ENCODE assay signal across 9 mouse cellular contexts in the genomic region with DNA sequence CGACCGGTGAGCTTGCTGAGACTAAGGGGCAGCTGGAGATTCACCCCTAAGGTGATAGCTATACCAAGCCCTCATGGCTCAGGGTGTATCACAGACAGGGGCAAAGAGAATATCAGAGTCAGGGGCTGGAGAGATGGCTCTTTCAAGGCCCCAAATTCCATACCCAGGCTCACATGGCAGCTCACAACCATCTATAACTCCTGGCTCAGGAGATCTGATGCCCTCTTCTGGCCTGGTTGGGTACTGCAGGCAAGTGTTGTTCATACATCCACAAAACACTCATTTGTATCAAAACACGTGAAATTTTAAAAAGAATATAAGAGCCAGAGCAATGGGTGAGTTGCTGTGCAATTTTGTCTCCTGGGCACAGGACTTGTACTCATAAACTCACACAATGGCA. TPM values are rescaled to one million over a fixed set of nuclear protein-coding genes. Genes with fewer than 3 reads are reported as not detected.
A peak's percentile ranks its signal among the peaks of the same experiment; 100 is the strongest.
DNase-seq lines count a peak whose midpoint lies in the region; ATAC-seq and TF ChIP-seq lines count a peak whose summit lies in the region.
"Had no signal": no experiment of that assay in that cellular context is flagged by ENCODE, and none has a peak within 500 bp of the region (broad histone marks: within the 10 kb centered on the region; RNA-seq: fewer than 3 reads in every experiment).

No protein-coding gene starts in this region.

- no peak overlapping the region for H3K27ac ChIP-seq in liver, embryonic 11.5 days (ENCODE audit: low read depth, low read length)
- no peak overlapping the region for H3K27ac ChIP-seq in stomach, postnatal 0 days (replicated peaks)
- H3K27ac ChIP-seq: neural tube, embryonic 13.5 days had no signal

- no peaks in the 10 kb centered on the region for H3K9me3 ChIP-seq in liver, embryonic 11.5 days (ENCODE audit: control insufficient read depth, low read length)
- H3K9me3 ChIP-seq in stomach, postnatal 0 days (ENCODE audit: control insufficient read depth, low read length), result no peaks in the 10 kb centered on the region
- H3K9me3 ChIP-seq: neural tube, embryonic 13.5 days had no signal

- no peak for TF ChIP-seq EP300 in stomach, postnatal 0 days (optimal IDR thresholded peaks at IDR 0.05)

- TF ChIP-seq POLR2A in lung, adult 2 months (IDR thresholded peaks at IDR 0.05; ENCODE audit: borderline replicate concordance, extremely low read depth, low read depth, low read length), result no peak

- H3K4me3 ChIP-seq in lung, adult 2 months (replicated peaks; ENCODE audit: extremely low read depth, low read depth, low read length), result no peak overlapping the region
- H3K4me3 ChIP-seq in liver, embryonic 11.5 days (ENCODE audit: low read depth, low read length), result no peak overlapping the region
- no peak overlapping the region for H3K4me3 ChIP-seq in stomach, postnatal 0 days (ENCODE audit: low read depth, low read length)
- H3K4me3 ChIP-seq: neural tube, embryonic 13.5 days had no signal

- no peaks in the 10 kb centered on the region for H3K27me3 ChIP-seq in liver, embryonic 11.5 days (replicated peaks; ENCODE audit: control insufficient read depth, insufficient read depth, low read length)
- no peaks in the 10 kb centered on the region for H3K27me3 ChIP-seq in stomach, postnatal 0 days (ENCODE audit: control insufficient read depth, insufficient read depth, low read length)
- H3K27me3 ChIP-seq: neural tube, embryonic 13.5 days had no signal

- peak; percentile 65 to 84 for DNase-seq in cerebellum, postnatal 14 days
- no peak for DNase-seq in cerebellum, adult 9-11 months
- DNase-seq in lung, adult 2 months, result no peak
- DNase-seq in lung, postnatal 25 days (ENCODE audit: low spot score), result no peak
- DNase-seq in adrenal gland, postnatal 4 days (ENCODE audit: low spot score in 2 of 2), result peak; percentile 9 to 25
- DNase-seq in liver, embryonic 11.5 days (ENCODE audit: low spot score), result no peak
- DNase-seq in stomach, postnatal 0 days (ENCODE audit: low spot score), result peak; percentile 29
- DNase-seq in gastrocnemius, postnatal 25 days, result no peak

- 80% methylated on average over 3 of the region's 3 CpGs for WGBS in lung, adult 2 months
- 75% methylated on average over 3 of the region's 3 CpGs for WGBS in liver, embryonic 11.5 days
- WGBS in stomach, postnatal 0 days, result 78% methylated on average over 3 of the region's 3 CpGs

- no peak overlapping the region for H3K4me2 ChIP-seq in liver, embryonic 11.5 days
- H3K4me2 ChIP-seq in stomach, postnatal 0 days (replicated peaks; ENCODE audit: low read depth), result no peak overlapping the region
- H3K4me2 ChIP-seq: neural tube, embryonic 13.5 days had no signal

- H3K9ac ChIP-seq in liver, embryonic 11.5 days (ENCODE audit: low read depth, low read length), result no peak overlapping the region
- H3K9ac ChIP-seq in stomach, postnatal 0 days (ENCODE audit: low read length), result no peak overlapping the region
- H3K9ac ChIP-seq: neural tube, embryonic 13.5 days had no signal

- TF ChIP-seq CTCF in lung, adult 2 months (IDR thresholded peaks at IDR 0.05; ENCODE audit: insufficient read depth, low read length), result 0 out of 2 replicates have a peak, but pooled peaks have one; percentile 4
- peak; percentile 75 for TF ChIP-seq CTCF in stomach, postnatal 0 days (IDR thresholded peaks at IDR 0.05; ENCODE audit: low read depth)

- H3K4me1 ChIP-seq in lung, adult 2 months (ENCODE audit: control insufficient read depth, insufficient read depth, low read length), result no peaks in the 10 kb centered on the region
- peaks cover 3% of the 10 kb centered on the region; the same call in 1 of the 2 replicates for H3K4me1 ChIP-seq in liver, embryonic 11.5 days (replicated peaks; ENCODE audit: control insufficient read depth, insufficient read depth, low read length)
- no peaks in the 10 kb centered on the region for H3K4me1 ChIP-seq in stomach, postnatal 0 days (replicated peaks; ENCODE audit: control insufficient read depth, insufficient read depth)

- H3K36me3 ChIP-seq in liver, embryonic 11.5 days (ENCODE audit: control insufficient read depth, insufficient read depth, low read length), result peaks cover 3% of the 10 kb centered on the region; the same call in 1 of the 2 replicates
- no peaks in the 10 kb centered on the region for H3K36me3 ChIP-seq in stomach, postnatal 0 days (ENCODE audit: control insufficient read depth, insufficient read depth, low read length)
- H3K36me3 ChIP-seq: neural tube, embryonic 13.5 days had no signal

- peak; percentile 43; the same call in 1 of the 2 replicates for ATAC-seq in liver, embryonic 11.5 days (replicated peaks; ENCODE audit: low FRiP score)
- ATAC-seq in stomach, postnatal 0 days (ENCODE audit: low FRiP score, low TSS enrichment), result no peak

RNA-seq across cellular contexts. Expression of a gene that starts 17.3 kb away (rescaled TPM):
- polyA plus RNA-seq in lung, adult 2 months (2012; rRNA removed), result 5.8 and 6.4 TPM in 2 replicates
- 10 to 100 TPM; 12.9 to 26.3 TPM for total RNA-seq in adrenal gland, postnatal 4 days (2021)
- 56.2 and 61.7 TPM in 2 replicates for polyA plus RNA-seq in liver, embryonic 11.5 days (2014; fragmentation: Nextera tagmentation; extraction: Ambion mirVana)
- polyA plus RNA-seq in stomach, postnatal 0 days (2015; fragmentation: Nextera tagmentation; extraction: Ambion mirVana), result 1.6 and 1.8 TPM in 2 replicates
- 1 to 10 TPM; 2.0 to 3.6 TPM for total RNA-seq in gastrocnemius, postnatal 25 days (2021)

Comparison
In these comparisons a context has a peak if more than half of its experiments do, and no peak if none do; other contexts are left out.
1. DNase-seq: peak in cerebellum, postnatal 14 days (2 of 2), adrenal gland, postnatal 4 days (2 of 2) and stomach, postnatal 0 days (single experiment); none in cerebellum, adult 9-11 months (single experiment), lung, adult 2 months (single experiment), lung, postnatal 25 days (single experiment), liver, embryonic 11.5 days (single experiment) and gastrocnemius, postnatal 25 days (single experiment).